Mouse (Mus musculus) small intestine, adult 2 months (tissue): Measurements from ENCODE around the gene Pard6a.

Experiments
- CTCF ChIP-seq: fragments of 200-500 bp; IDR thresholded peaks from 2 replicates; pipeline ENCODE4 v1.5.1; 2012; ENCODE audit warnings: low read depth, mild to moderate bottlenecking, control low read depth, inconsistent platforms, low read length, moderate library complexity, mixed read lengths; ENCODE audit not compliant: insufficient replicate concordance, insufficient read length; ENCODE audit errors: extremely low read depth
- POLR2A ChIP-seq: fragments of 200-500 bp; IDR thresholded peaks from 2 replicates; pipeline ENCODE4 v1.6.1; 2012; ENCODE audit warnings: low read depth, mild to moderate bottlenecking, control low read depth, inconsistent platforms, low read length, moderate library complexity

DNA sequence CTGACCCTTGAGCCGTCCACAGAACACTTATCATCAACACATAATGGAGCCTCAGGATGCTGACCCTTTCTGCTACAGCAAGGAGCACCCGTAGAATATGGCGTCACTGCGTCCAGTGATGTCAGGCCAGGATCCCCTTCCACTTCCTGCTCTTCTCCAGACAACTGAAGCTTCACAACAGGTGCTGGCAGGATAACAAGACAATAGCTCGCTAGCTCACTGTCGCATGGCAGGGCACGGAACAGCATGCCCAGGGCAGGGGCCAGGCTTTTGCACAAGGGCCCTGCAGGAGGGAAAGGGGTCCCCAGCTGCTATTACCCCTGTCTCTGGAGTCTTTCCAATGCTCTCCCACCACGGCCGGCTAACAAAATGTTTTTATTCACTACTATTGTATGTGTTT, 21.9 kb downstream of the Pard6a start:
- TF ChIP-seq POLR2A (no peak), CTCF (no peak)
